ENCODE assay signal across 10 mouse cellular contexts in the genomic region with DNA sequence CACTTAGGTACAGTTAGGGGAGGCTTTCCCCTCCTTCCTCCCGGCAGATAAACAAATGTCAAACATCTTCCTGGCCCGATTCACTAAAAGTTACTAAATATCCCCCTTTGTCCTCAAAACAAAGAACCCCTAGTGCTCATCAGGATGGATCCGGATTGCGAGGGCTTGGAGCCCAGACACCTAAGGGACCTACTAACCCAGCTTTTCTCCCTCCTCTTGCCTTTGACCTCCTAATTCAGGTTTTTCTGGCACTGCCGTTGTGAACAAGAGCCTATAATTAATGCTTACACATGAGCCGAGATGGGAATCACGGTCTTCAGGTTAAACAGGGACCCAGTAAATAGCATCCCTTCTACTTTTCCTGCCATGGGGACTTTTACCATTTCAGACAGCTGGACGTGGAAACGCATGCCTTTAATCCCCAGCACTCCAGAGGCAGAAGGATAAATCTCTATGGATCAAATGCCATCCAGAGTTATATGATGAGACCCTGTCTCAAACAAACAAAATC. TPM values are rescaled to one million over a fixed set of nuclear protein-coding genes. Genes with fewer than 3 reads are reported as not detected.
DNase-seq lines count a peak whose midpoint lies in the region; ATAC-seq and TF ChIP-seq lines count a peak whose summit lies in the region.
"Had no signal": no experiment of that assay in that cellular context is flagged by ENCODE, and none has a peak within 500 bp of the region (broad histone marks: within the 10 kb centered on the region; RNA-seq: fewer than 3 reads in every experiment).

No protein-coding gene starts in this region.

- no peaks in the 10 kb centered on the region for H3K27me3 ChIP-seq in cerebellum, adult 2 months (ENCODE audit: control insufficient read depth, insufficient read depth, low read length)
- no peaks in the 10 kb centered on the region for H3K27me3 ChIP-seq in neural tube, embryonic 11.5 days (ENCODE audit: control insufficient read depth, insufficient read depth, low read length)
- peaks cover 19% of the 10 kb centered on the region for H3K27me3 ChIP-seq in limb, embryonic 10.5 days (ENCODE audit: low read depth, poor library complexity, severe bottlenecking)
- no peaks in the 10 kb centered on the region for H3K27me3 ChIP-seq in stomach, postnatal 0 days (ENCODE audit: control insufficient read depth, insufficient read depth, low read length)

- no peaks in the 10 kb centered on the region; the same call in 1 of the 2 replicates for H3K36me3 ChIP-seq in neural tube, embryonic 11.5 days (ENCODE audit: control insufficient read depth, insufficient read depth, low read length)
- H3K36me3 ChIP-seq in limb, embryonic 10.5 days = no peaks in the 10 kb centered on the region
- H3K36me3 ChIP-seq in stomach, postnatal 0 days (ENCODE audit: control insufficient read depth, insufficient read depth, low read length) = no peaks in the 10 kb centered on the region

- no peak for DNase-seq in cerebellum, adult 2 months
- no peak for DNase-seq in cerebellum, postnatal 36 days
- DNase-seq in neural tube, embryonic 11.5 days (ENCODE audit: low spot score) = no peak
- no peak for DNase-seq in neural tube, embryonic 10.5 days (ENCODE audit: extremely low spot score, low spot score)
- no peak for DNase-seq in limb, embryonic 10.5 days (ENCODE audit: low spot score)
- no peak for DNase-seq in stomach, postnatal 0 days (ENCODE audit: low spot score)
- DNase-seq in gastrocnemius, postnatal 36 days = no peak
- DNase-seq in cerebellum, postnatal 14 days = no peak
- DNase-seq: adrenal gland, adult 2 months had no signal

- H3K4me2 ChIP-seq in neural tube, embryonic 11.5 days (ENCODE audit: low read depth) = peak overlapping the region; percentile 56
- H3K4me2 ChIP-seq in stomach, postnatal 0 days (replicated peaks; ENCODE audit: low read depth) = peak overlapping the region; percentile 21; the same call in 1 of the 2 replicates

- peak overlapping the region; percentile 77 for H3K9ac ChIP-seq in neural tube, embryonic 11.5 days (ENCODE audit: low read length)
- no peak overlapping the region for H3K9ac ChIP-seq in stomach, postnatal 0 days (ENCODE audit: low read length)

- TF ChIP-seq EP300 in stomach, postnatal 0 days (optimal IDR thresholded peaks at IDR 0.05) = no peak

- WGBS in cerebellum, adult 2 months = 30% methylated on average over 9 of the region's 9 CpGs
- 13% methylated on average over 9 of the region's 9 CpGs for WGBS in neural tube, embryonic 11.5 days
- WGBS in limb, embryonic 10.5 days = 41% methylated on average over 9 of the region's 9 CpGs
- 35% methylated on average over 9 of the region's 9 CpGs for WGBS in stomach, postnatal 0 days

- TF ChIP-seq POLR2A in cerebellum, adult 2 months (IDR thresholded peaks at IDR 0.05; ENCODE audit: borderline replicate concordance, insufficient read depth, low read length) = no peak

- intact Hi-C loops in gastrocnemius, postnatal 36 days (cut with DNase I) = loop anchor here (5.0 kb wide), 2 partner anchors 39 to 99 kb away; partner anchors contain the start of genes Gm49450, Rhebl1 and Tuba1a

- peak overlapping the region; percentile 82; the same call in 1 of the 2 replicates for H3K27ac ChIP-seq in cerebellum, adult 2 months (ENCODE audit: insufficient read depth, low read length)
- peak overlapping the region; percentile 89 for H3K27ac ChIP-seq in neural tube, embryonic 11.5 days (ENCODE audit: low read depth, low read length)
- H3K27ac ChIP-seq in limb, embryonic 10.5 days = peak overlapping the region; percentile 74
- H3K27ac ChIP-seq in stomach, postnatal 0 days (replicated peaks) = peak overlapping the region; percentile 73

- peaks cover 10% of the 10 kb centered on the region for H3K4me1 ChIP-seq in cerebellum, adult 2 months (ENCODE audit: control insufficient read depth, insufficient read depth, low read length)
- peaks cover 51% of the 10 kb centered on the region for H3K4me1 ChIP-seq in neural tube, embryonic 11.5 days (ENCODE audit: control insufficient read depth, insufficient read depth, low read length)
- peaks cover 62% of the 10 kb centered on the region for H3K4me1 ChIP-seq in limb, embryonic 10.5 days
- 0 out of 2 replicates have a peak, but pooled peaks cover 2% of the 10 kb centered on the region for H3K4me1 ChIP-seq in stomach, postnatal 0 days (replicated peaks; ENCODE audit: control insufficient read depth, insufficient read depth)

- ATAC-seq in neural tube, embryonic 11.5 days (ENCODE audit: insufficient read depth, low FRiP score, low TSS enrichment) = no peak
- no peak for ATAC-seq in stomach, postnatal 0 days (ENCODE audit: low FRiP score, low TSS enrichment)

- H3K4me3 ChIP-seq in cerebellum, adult 2 months (replicated peaks; ENCODE audit: insufficient read depth, low read depth, low read length) = no peak overlapping the region
- no peak overlapping the region for H3K4me3 ChIP-seq in neural tube, embryonic 11.5 days (ENCODE audit: low read depth, low read length)
- H3K4me3 ChIP-seq in limb, embryonic 10.5 days = no peak overlapping the region
- no peak overlapping the region for H3K4me3 ChIP-seq in stomach, postnatal 0 days (ENCODE audit: low read depth, low read length)

- no peaks in the 10 kb centered on the region for H3K9me3 ChIP-seq in neural tube, embryonic 11.5 days (ENCODE audit: control insufficient read depth, low read length)
- H3K9me3 ChIP-seq in limb, embryonic 10.5 days (replicated peaks) = no peaks in the 10 kb centered on the region
- no peaks in the 10 kb centered on the region for H3K9me3 ChIP-seq in stomach, postnatal 0 days (ENCODE audit: control insufficient read depth, low read length)

- TF ChIP-seq CTCF in cerebellum, adult 2 months (IDR thresholded peaks at IDR 0.05; ENCODE audit: borderline replicate concordance, insufficient read depth, low read depth, low read length) = no peak
- TF ChIP-seq CTCF in stomach, postnatal 0 days (IDR thresholded peaks at IDR 0.05; ENCODE audit: low read depth) = no peak

RNA-seq across cellular contexts. Expression of gene Tuba1a, which starts 38.1 kb away (rescaled TPM):
- polyA plus RNA-seq in cerebellum, adult 2 months (2012; rRNA removed) = 1,294 and 1,344 TPM in 2 replicates
- polyA plus RNA-seq in neural tube, embryonic 11.5 days (2014; fragmentation: Nextera tagmentation; extraction: Ambion mirVana) = 8,277 and 8,733 TPM in 2 replicates
- polyA plus RNA-seq in limb, embryonic 10.5 days (2016; fragmentation: Nextera tagmentation; extraction: Ambion mirVana) = 1,294 and 1,475 TPM in 2 replicates
- polyA plus RNA-seq in stomach, postnatal 0 days (2015; fragmentation: Nextera tagmentation; extraction: Ambion mirVana) = 537 and 602 TPM in 2 replicates
- total RNA-seq in gastrocnemius, postnatal 36 days (2021) = 10 to 100 TPM; 27.6 to 30.1 TPM

RNA-seq across cellular contexts. Expression of gene Tuba1c, which starts 38.1 kb away (rescaled TPM):
- polyA plus RNA-seq in cerebellum, adult 2 months (2012; rRNA removed) = 6.4 and 9.0 TPM in 2 replicates
- polyA plus RNA-seq in neural tube, embryonic 11.5 days (2014; fragmentation: Nextera tagmentation; extraction: Ambion mirVana) = 109 and 112 TPM in 2 replicates
- 133 and 138 TPM in 2 replicates for polyA plus RNA-seq in limb, embryonic 10.5 days (2016; fragmentation: Nextera tagmentation; extraction: Ambion mirVana)
- polyA plus RNA-seq in stomach, postnatal 0 days (2015; fragmentation: Nextera tagmentation; extraction: Ambion mirVana) = 145 and 159 TPM in 2 replicates
- 1 to 10 TPM; 8.2 to 9.4 TPM for total RNA-seq in gastrocnemius, postnatal 36 days (2021)

RNA-seq across cellular contexts. Expression of gene Gm49450, which starts 38.2 kb away (rescaled TPM):
- 0.75 and 2.6 TPM in 2 replicates for polyA plus RNA-seq in cerebellum, adult 2 months (2012; rRNA removed)
- not detected in 2 replicates for polyA plus RNA-seq in neural tube, embryonic 11.5 days (2014; fragmentation: Nextera tagmentation; extraction: Ambion mirVana)
- polyA plus RNA-seq in limb, embryonic 10.5 days (2016; fragmentation: Nextera tagmentation; extraction: Ambion mirVana) = not detected in 2 replicates
- polyA plus RNA-seq in stomach, postnatal 0 days (2015; fragmentation: Nextera tagmentation; extraction: Ambion mirVana) = not detected in 2 replicates
- not detected for total RNA-seq in gastrocnemius, postnatal 36 days (2021)
- polyA plus RNA-seq: erythroblast, embryonic 14.5 days had no signal

RNA-seq across cellular contexts. Expression of gene Tuba1b, which starts 57.2 kb away (rescaled TPM):
- polyA plus RNA-seq in cerebellum, adult 2 months (2012; rRNA removed) = 1,352 and 1,359 TPM in 2 replicates
- 1,967 and 2,051 TPM in 2 replicates for polyA plus RNA-seq in neural tube, embryonic 11.5 days (2014; fragmentation: Nextera tagmentation; extraction: Ambion mirVana)
- 2,301 and 2,452 TPM in 2 replicates for polyA plus RNA-seq in limb, embryonic 10.5 days (2016; fragmentation: Nextera tagmentation; extraction: Ambion mirVana)
- polyA plus RNA-seq in stomach, postnatal 0 days (2015; fragmentation: Nextera tagmentation; extraction: Ambion mirVana) = 470 and 552 TPM in 2 replicates
- 10 to 100 TPM; 21.8 to 23.2 TPM for total RNA-seq in gastrocnemius, postnatal 36 days (2021)

Comparison
In these comparisons a context has a peak if more than half of its experiments do, and no peak if none do; other contexts are left out.
1. RNA of gene Tuba1c, which starts 38.1 kb away (polyA plus RNA-seq): 145 to 159 TPM in stomach, postnatal 0 days, 133 to 138 TPM in limb, embryonic 10.5 days and 109 to 112 TPM in neural tube, embryonic 11.5 days; 6.4 to 9.0 TPM in cerebellum, adult 2 months; every median in the first group is over 10 times any median in the second.
2. Peak in every context shown above with its lines, with median percentiles within 50 percentile points of each other: H3K27ac ChIP-seq.